In the genomic region with DNA sequence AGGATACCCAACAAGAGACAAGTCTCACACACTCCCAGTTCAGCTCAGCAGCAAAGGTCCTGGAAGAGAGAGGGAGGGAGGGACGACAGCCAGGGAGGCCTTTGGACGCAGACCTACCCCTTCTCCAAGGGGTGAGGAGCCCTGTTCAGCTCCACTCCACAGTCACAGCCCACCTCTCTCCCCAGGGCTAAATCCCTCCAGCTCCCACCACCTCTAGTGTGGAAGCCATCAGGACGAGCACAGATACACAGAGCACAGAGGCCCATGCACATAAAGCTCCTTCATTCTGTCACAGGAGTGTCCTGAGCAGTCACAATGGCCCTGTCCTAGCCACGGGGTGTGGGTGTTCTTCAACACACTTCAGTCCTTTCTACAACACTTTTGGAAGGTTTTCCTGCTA, we compare ENCODE assay signal across 8 mouse cellular contexts.
A peak's percentile ranks its signal among the peaks of the same experiment; 100 is the strongest.
DNase-seq lines count a peak whose midpoint lies in the region; ATAC-seq and TF ChIP-seq lines count a peak whose summit lies in the region.
"Had no signal": no experiment of that assay in that cellular context is flagged by ENCODE, and none has a peak within 500 bp of the region (broad histone marks: within the 10 kb centered on the region; RNA-seq: fewer than 3 reads in every experiment).

No protein-coding gene starts in this region.

- ATAC-seq in lung, postnatal 0 days, result no peak
- no peak for ATAC-seq in forebrain, embryonic 16.5 days
- ATAC-seq in liver, embryonic 11.5 days (replicated peaks; ENCODE audit: low FRiP score), result no peak
- no peak for ATAC-seq in stomach, embryonic 15.5 days (ENCODE audit: insufficient read depth, low FRiP score, low read depth)

- H3K9me3 ChIP-seq in lung, postnatal 0 days (ENCODE audit: low read length), result no peaks in the 10 kb centered on the region
- no peaks in the 10 kb centered on the region for H3K9me3 ChIP-seq in forebrain, embryonic 16.5 days (ENCODE audit: control insufficient read depth, low read length)
- H3K9me3 ChIP-seq in liver, embryonic 11.5 days (ENCODE audit: control insufficient read depth, low read length), result no peaks in the 10 kb centered on the region
- no peaks in the 10 kb centered on the region for H3K9me3 ChIP-seq in stomach, embryonic 15.5 days

- H3K36me3 ChIP-seq in lung, postnatal 0 days (ENCODE audit: insufficient read depth, low read length), result 0 out of 2 replicates have a peak, but pooled peaks cover 4% of the 10 kb centered on the region
- H3K36me3 ChIP-seq in forebrain, embryonic 16.5 days (ENCODE audit: control insufficient read depth, insufficient read depth), result no peaks in the 10 kb centered on the region
- no peaks in the 10 kb centered on the region for H3K36me3 ChIP-seq in liver, embryonic 11.5 days (ENCODE audit: control insufficient read depth, insufficient read depth, low read length)
- no peaks in the 10 kb centered on the region for H3K36me3 ChIP-seq in stomach, embryonic 15.5 days

- no peak for DNase-seq in lung, postnatal 0 days (ENCODE audit: low spot score)
- no peak for DNase-seq in lung, postnatal 4 days
- no peak for DNase-seq in liver, embryonic 11.5 days (ENCODE audit: low spot score)
- no peak for DNase-seq in natural killer cell, adult 2 months (ENCODE audit: low spot score in 2 of 2)
- DNase-seq in thymus, postnatal 14 days, result no peak
- DNase-seq: gastrocnemius, postnatal 36 days had no signal

- no peak overlapping the region for H3K4me3 ChIP-seq in lung, postnatal 0 days (ENCODE audit: low read depth, low read length)
- H3K4me3 ChIP-seq in forebrain, embryonic 16.5 days (replicated peaks; ENCODE audit: low read length), result no peak overlapping the region
- H3K4me3 ChIP-seq in liver, embryonic 11.5 days (ENCODE audit: low read depth, low read length), result no peak overlapping the region
- H3K4me3 ChIP-seq in stomach, embryonic 15.5 days (replicated peaks), result no peak overlapping the region

- 10% methylated on average over 4 of the region's 4 CpGs for whole genome bisulfite sequencing in lung, postnatal 0 days
- 24% methylated on average over 4 of the region's 4 CpGs for WGBS in forebrain, embryonic 16.5 days
- WGBS in liver, embryonic 11.5 days, result 42% methylated on average over 4 of the region's 4 CpGs
- WGBS in stomach, embryonic 15.5 days, result 27% methylated on average over 4 of the region's 4 CpGs

- no peaks in the 10 kb centered on the region for H3K27me3 ChIP-seq in lung, postnatal 0 days (replicated peaks; ENCODE audit: insufficient read depth, low read length)
- H3K27me3 ChIP-seq in forebrain, embryonic 16.5 days (replicated peaks; ENCODE audit: control insufficient read depth, insufficient read depth, low read length), result no peaks in the 10 kb centered on the region
- no peaks in the 10 kb centered on the region for H3K27me3 ChIP-seq in liver, embryonic 11.5 days (replicated peaks; ENCODE audit: control insufficient read depth, insufficient read depth, low read length)
- H3K27me3 ChIP-seq in stomach, embryonic 15.5 days (replicated peaks), result no peaks in the 10 kb centered on the region

- TF ChIP-seq EP300 in lung, postnatal 0 days (IDR thresholded peaks at IDR 0.05), result no peak

- peak overlapping the region; percentile 96 for H3K27ac ChIP-seq in lung, postnatal 0 days (ENCODE audit: low read length)
- peak overlapping the region; percentile 97 for H3K27ac ChIP-seq in forebrain, embryonic 16.5 days (ENCODE audit: low read length)
- H3K27ac ChIP-seq in liver, embryonic 11.5 days (ENCODE audit: low read depth, low read length), result peak overlapping the region; percentile 89
- H3K27ac ChIP-seq in stomach, embryonic 15.5 days, result peak overlapping the region; percentile 99

- H3K4me2 ChIP-seq in lung, postnatal 0 days (replicated peaks; ENCODE audit: low read depth, low read length), result no peak overlapping the region
- H3K4me2 ChIP-seq in forebrain, embryonic 16.5 days (ENCODE audit: low read length), result no peak overlapping the region
- H3K4me2 ChIP-seq in liver, embryonic 11.5 days, result no peak overlapping the region
- no peak overlapping the region for H3K4me2 ChIP-seq in stomach, embryonic 15.5 days

- no peak overlapping the region for H3K9ac ChIP-seq in lung, postnatal 0 days (replicated peaks; ENCODE audit: low read depth)
- H3K9ac ChIP-seq in forebrain, embryonic 16.5 days (replicated peaks; ENCODE audit: low read depth, low read length), result peak overlapping the region; percentile 37; the same call in 1 of the 2 replicates
- H3K9ac ChIP-seq in liver, embryonic 11.5 days (ENCODE audit: low read depth, low read length), result 0 out of 2 replicates have a peak overlapping the region, but pooled peaks have one; percentile 4
- no peak overlapping the region for H3K9ac ChIP-seq in stomach, embryonic 15.5 days

- no peak for TF ChIP-seq CTCF in lung, postnatal 0 days (IDR thresholded peaks at IDR 0.05)

- peaks cover 58% of the 10 kb centered on the region for H3K4me1 ChIP-seq in lung, postnatal 0 days (ENCODE audit: insufficient read depth, low read depth, low read length)
- peaks cover 78% of the 10 kb centered on the region for H3K4me1 ChIP-seq in forebrain, embryonic 16.5 days (replicated peaks; ENCODE audit: control insufficient read depth, insufficient read depth, low read length)
- peaks cover 77% of the 10 kb centered on the region for H3K4me1 ChIP-seq in liver, embryonic 11.5 days (replicated peaks; ENCODE audit: control insufficient read depth, insufficient read depth, low read length)
- peaks cover 76% of the 10 kb centered on the region for H3K4me1 ChIP-seq in stomach, embryonic 15.5 days

Comparison
In these comparisons a context has a peak if more than half of its experiments do, and no peak if none do; other contexts are left out.
1. H3K9ac ChIP-seq: peak in forebrain, embryonic 16.5 days (single experiment) and liver, embryonic 11.5 days (single experiment); none in lung, postnatal 0 days (single experiment) and stomach, embryonic 15.5 days (single experiment).
2. Peak in every context shown above with its lines, with median percentiles within 50 percentile points of each other: H3K27ac ChIP-seq.